Mouse (Mus musculus) cerebellum, postnatal 36 days (tissue): ENCODE data around the gene Thrb.

Source experiments
- DNase-seq, 2 experiments: peaks; one replicate each; pipeline ENCODE4 v3.0.0; 2021 to 2022; ENCODE audit warnings: mixed read lengths in 2 of 2

Thrb gene

GRCm38 (mm10) chr14:17659686-17660328, at the start of gene Thrb:
Thrb (plus strand) TSS chr14:17660261.
- peak; percentile 22 to 37 for DNase-seq

DNA sequence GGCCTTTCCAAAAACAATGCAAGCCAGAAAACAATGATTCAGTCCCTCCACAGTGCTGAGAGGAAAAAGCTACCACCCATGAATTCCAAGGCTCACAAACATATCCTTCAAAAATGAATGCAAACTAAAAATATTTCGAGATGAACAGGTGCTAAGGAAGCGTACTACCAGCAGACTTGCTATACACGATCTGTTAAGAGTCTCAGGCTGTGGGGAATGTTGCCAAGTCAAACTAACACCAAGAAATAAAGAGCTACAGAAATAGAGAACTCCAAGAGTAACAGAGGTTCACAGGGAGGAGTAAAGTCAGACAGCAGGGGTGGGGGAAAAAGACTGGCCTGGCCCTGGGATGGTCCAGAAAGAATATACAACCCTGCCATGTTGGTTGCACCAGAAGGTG, 38.4 kb upstream of the Thrb start:
- DNase-seq: no peak

DNA sequence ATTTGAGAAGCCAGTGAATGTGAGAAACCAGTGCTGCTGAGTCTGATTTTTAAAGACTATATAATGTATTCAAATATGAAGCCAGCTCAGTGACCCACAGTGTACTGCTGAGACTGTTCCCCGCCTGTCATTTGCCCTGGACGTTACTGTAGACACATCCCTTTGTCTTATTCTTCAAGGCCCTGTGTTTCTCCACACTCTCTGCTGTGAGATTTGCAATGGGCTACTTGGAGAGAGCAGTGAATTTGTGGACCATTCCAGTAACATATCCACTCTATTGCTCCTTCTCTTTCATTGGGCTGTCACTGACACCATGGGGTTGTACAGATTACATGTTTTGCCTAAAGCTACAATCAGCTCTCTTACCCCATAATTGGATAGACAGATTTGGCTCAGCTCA, 36.1 kb upstream of the Thrb start:
- no peak for DNase-seq

DNA sequence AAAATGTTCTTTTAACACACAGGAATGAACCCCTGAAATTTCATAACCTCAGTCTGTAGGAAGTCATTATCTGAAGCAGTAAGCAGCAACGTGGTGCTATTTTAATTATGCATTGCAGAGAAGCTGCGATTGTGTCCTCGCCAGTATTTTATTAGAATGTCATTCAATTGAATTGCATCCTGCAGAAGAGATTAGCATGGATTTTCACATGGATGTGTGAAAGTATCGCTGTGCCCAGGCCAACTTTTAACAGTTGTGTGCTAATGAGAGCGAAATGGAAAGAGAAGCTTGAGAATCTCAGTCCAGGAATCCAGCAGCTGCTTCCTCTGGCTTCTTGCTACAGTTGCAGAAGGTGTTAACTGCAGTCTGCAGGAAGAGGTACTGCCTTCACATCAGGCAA, 30.8 kb upstream of the Thrb start:
- no peak for DNase-seq

- DNase-seq: peak; percentile 20 to 46
Observed at GRCm38 (mm10) chr14:17632887-17633522, 27.1 kb upstream of the Thrb start.

GRCm38 (mm10) chr14:17636971-17637370, 23.1 kb upstream of the Thrb start:
- DNase-seq: no peak

GRCm38 (mm10) chr14:17641770-17642169, 18.3 kb upstream of the Thrb start:
- DNase-seq: no peak

- no peak for DNase-seq
Observed at GRCm38 (mm10) chr14:17655084-17655483, 5.0 kb upstream of the Thrb start.

- peak; percentile 78 to 82 for DNase-seq
Observed at GRCm38 (mm10) chr14:17659031-17659430, 1.0 kb upstream of the Thrb start.

DNA sequence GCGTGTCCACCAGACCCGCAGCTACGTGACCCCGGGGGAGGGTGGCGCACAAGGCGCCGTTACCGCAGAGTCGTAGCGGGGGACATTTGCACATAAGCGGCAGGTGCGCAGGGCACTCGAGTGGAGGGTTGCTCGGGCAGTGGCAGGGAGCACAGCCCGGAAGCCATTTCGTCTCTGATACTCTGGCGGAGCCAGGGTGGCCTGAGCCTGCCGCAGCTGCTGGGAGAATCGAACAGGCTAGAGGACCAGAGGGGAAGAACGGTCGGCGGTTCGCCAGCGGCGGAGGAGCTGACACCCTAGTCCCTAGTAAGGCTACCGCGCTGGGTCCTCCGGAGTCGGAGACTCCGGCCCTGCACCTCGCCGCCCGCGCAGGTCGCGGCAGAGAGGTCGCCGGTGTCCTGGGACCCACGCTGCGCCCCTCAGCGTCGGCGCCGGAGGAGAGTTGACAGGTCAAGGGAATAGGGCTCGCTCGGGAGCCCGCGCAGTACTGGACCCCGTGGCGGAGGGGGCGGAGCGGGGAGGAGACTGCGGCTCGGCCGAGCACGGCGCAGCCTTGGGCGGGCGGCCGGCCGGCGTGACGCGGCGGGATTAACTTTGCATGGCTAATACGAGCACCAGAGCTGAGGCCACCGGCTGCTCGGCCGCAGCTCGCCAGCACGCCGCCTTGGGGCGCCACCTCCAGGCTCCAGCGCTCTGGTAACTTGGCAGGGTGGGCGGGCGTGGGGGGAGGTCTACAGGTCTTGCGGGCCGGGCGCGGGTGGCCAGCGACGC, 453 bp downstream of the Thrb start:
- peak; percentile 70 for DNase-seq

- DNase-seq: peak in 1 of 2 experiments; percentile 61
Observed at GRCm38 (mm10) chr14:17661100-17661521, 1.1 kb downstream of the Thrb start.

DNA sequence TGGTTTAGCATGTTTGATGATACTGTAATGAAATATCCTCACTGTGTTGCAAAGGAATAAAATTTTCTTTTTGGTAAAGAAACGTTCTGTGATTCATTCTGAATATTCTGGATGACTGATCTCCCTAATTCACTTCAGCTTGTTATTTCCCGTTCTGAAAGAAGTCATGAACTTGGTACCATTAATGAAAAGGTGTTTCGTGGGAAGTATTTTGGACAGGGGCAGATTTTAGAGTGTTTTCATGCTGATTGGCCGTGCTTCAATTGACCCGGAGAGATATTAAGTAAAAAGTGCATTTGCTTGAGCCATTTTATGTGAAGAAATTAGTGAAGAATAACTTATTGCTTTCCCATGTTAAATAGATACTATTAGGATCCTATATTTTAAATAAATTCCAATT, 2.0 kb downstream of the Thrb start:
- DNase-seq: no peak

- no peak for DNase-seq
Observed at GRCm38 (mm10) chr14:17674335-17674734, 14.3 kb downstream of the Thrb start.

- no peak for DNase-seq
Observed at GRCm38 (mm10) chr14:17675214-17675613, 15.2 kb downstream of the Thrb start.

GRCm38 (mm10) chr14:17681479-17681878, 21.4 kb downstream of the Thrb start:
- no peak for DNase-seq

- DNase-seq: no peak
Observed at GRCm38 (mm10) chr14:17684881-17685280, 24.8 kb downstream of the Thrb start.

DNA sequence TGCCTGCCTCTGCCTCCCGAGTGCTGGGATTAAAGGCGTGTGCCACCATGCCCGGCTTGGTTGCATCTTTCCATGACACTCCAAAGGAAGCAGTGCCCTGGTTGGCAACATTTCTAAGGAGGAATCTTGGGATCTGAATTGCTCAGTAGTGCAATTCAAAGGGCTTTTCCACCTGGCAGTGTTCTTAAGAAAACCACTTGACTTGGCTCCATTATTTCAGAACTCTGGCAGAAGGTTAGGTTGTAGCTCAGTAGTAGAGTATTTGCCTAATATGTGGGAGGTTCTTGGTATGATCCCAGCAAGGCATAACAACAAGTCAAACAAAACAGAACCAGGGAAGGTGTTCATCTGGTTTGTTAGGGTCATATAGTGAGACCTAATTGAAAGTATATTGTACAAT, 25.4 kb downstream of the Thrb start:
- DNase-seq: no peak

DNA sequence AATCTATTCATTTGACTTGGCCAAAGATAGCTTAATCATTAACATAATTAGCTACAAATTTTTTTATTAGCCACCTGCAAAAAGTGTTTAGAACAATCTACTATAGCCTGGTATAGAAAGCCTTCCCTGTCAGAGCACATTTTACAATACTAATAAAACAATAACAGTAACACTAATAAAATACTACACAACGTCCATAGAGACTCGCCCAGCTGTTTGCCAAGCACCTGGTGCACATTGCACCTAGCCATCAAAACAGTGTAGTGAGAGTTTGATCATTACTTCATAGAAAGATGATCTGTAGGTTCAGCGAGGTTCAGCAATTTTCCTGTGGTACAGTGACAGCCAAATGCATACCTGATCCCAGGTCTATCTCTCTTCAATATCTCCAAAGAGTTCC, 26.9 kb downstream of the Thrb start:
- no peak for DNase-seq

GRCm38 (mm10) chr14:17691246-17691645, 31.2 kb downstream of the Thrb start:
- no peak for DNase-seq

DNA sequence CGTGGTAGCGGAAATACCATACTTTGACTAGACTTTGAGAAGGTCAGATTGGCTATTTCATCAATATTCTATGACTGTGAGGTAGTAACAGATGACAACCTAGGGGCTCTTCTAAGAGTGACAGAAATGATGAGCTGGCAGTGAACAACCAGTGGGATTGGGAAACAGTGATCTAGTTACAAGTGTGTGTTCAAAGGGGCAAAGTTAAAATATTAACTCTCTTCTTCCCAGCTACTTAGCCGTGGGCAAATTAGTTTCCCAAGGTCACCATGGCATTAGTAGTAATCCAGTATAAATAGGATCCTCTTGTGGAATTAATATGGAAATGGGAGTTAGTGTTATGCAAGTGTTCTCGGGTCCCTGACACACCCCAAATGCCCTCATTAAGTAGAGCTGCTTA, 35.5 kb downstream of the Thrb start:
- no peak for DNase-seq

DNA sequence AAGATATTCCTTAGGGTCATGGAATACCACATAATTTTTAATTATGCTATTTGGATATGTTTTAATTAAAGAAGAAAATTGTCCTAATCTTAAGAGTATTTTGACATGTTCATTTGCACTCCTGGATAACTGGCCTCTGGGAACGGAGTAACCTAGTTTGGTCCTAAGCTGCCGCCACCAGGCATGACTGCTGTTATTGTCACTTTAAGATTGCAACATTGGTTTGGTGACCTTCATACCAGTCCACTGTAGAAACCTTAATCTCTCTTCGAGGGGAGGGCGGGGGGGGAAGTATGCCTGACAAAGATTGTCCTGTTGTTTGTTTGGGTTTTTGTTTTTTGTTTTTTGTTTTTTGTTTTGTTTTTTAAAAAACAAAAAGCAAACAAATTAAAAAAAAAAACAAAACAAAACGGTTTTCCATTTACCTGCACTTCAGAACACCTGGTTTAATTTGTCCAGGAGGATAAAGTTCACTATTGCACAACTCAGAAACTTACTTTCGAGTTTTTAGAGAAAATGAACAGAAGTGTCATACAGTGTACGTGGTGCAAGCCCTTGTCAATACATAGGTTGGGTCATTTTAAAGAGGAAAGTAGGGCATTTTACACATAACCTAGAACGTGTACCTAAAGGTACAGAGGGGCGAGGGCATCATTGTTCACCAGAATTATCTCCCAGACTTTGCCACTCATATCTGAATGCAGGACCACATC, 38.0 kb downstream of the Thrb start:
- no peak for DNase-seq

- no peak for DNase-seq
Observed at GRCm38 (mm10) chr14:17700228-17700627, 40.2 kb downstream of the Thrb start.

- DNase-seq: no peak
Observed at GRCm38 (mm10) chr14:17713297-17713904, 53.3 kb downstream of the Thrb start.
